ENCODE assay signal across 11 mouse cellular contexts in the genomic region with DNA sequence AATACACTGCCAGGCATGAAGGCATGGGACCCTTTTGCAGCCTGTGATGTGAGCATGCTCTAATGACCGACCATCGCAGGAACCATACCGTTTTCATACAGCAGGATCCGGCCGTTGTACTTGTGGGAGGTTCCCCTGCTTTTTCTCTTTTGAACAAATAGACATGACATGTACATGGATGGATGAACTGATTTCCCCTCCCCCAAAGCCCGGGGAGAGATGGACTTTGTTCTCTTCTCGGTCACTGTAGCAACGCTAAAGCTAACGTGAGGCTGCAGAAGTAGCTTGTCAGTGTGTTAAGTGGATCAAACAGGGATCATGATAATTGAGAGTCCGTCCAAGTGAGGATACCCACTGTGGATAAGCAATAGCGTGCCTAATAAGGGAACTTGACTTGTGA.
DNase-seq lines count a peak whose midpoint lies in the region; ATAC-seq and TF ChIP-seq lines count a peak whose summit lies in the region.
"Had no signal": no experiment of that assay in that cellular context is flagged by ENCODE, and none has a peak within 500 bp of the region (broad histone marks: within the 10 kb centered on the region; RNA-seq: fewer than 3 reads in every experiment).

No protein-coding gene starts in this region.

- no peaks in the 10 kb centered on the region for H3K36me3 ChIP-seq in forebrain, embryonic 13.5 days (ENCODE audit: poor library complexity, severe bottlenecking)
- no peaks in the 10 kb centered on the region for H3K36me3 ChIP-seq in forebrain, embryonic 14.5 days (ENCODE audit: control insufficient read depth, insufficient read depth, low read length)
- H3K36me3 ChIP-seq in neural tube, embryonic 13.5 days, result no peaks in the 10 kb centered on the region
- H3K36me3 ChIP-seq in liver, postnatal 0 days (replicated peaks; ENCODE audit: insufficient read depth, low read length), result no peaks in the 10 kb centered on the region
- no peaks in the 10 kb centered on the region for H3K36me3 ChIP-seq in thymus, adult 2 months (ENCODE audit: control insufficient read depth, insufficient read depth, low read length)

- peak overlapping the region; percentile 19; the same call in 1 of the 2 replicates for H3K27ac ChIP-seq in forebrain, embryonic 13.5 days
- no peak overlapping the region for H3K27ac ChIP-seq in forebrain, embryonic 14.5 days (ENCODE audit: low read depth, low read length)
- no peak overlapping the region for H3K27ac ChIP-seq in neural tube, embryonic 13.5 days (replicated peaks)
- peak overlapping the region; percentile 57 for H3K27ac ChIP-seq in liver, postnatal 0 days (ENCODE audit: low read depth)
- no peak overlapping the region for H3K27ac ChIP-seq in thymus, adult 2 months (ENCODE audit: control insufficient read depth, insufficient read depth, low read length)
- H3K27ac ChIP-seq: limb, embryonic 15.5 days had no signal

- no peak overlapping the region for H3K4me3 ChIP-seq in forebrain, embryonic 13.5 days
- H3K4me3 ChIP-seq in forebrain, embryonic 14.5 days (ENCODE audit: low read depth, low read length), result no peak overlapping the region
- H3K4me3 ChIP-seq in neural tube, embryonic 13.5 days, result no peak overlapping the region
- H3K4me3 ChIP-seq in liver, postnatal 0 days (ENCODE audit: low read depth, low read length), result no peak overlapping the region
- no peak overlapping the region for H3K4me3 ChIP-seq in thymus, adult 2 months (ENCODE audit: control insufficient read depth, insufficient read depth, low read length)
- H3K4me3 ChIP-seq: limb, embryonic 15.5 days; megakaryocyte, embryonic 14.5 days had no signal

- WGBS in forebrain, embryonic 13.5 days, result 49% methylated on average over 11 of the region's 11 CpGs
- 58% methylated on average over 11 of the region's 11 CpGs for WGBS in forebrain, embryonic 14.5 days
- 43% methylated on average over 11 of the region's 11 CpGs for WGBS in neural tube, embryonic 13.5 days
- WGBS in liver, postnatal 0 days (ENCODE audit: insufficient replicate concordance), result 64% methylated on average over 11 of the region's 11 CpGs
- WGBS in thymus, adult 2 months, result 95% methylated on average over 11 of the region's 11 CpGs

- peaks cover 10% of the 10 kb centered on the region for H3K27me3 ChIP-seq in forebrain, embryonic 13.5 days
- H3K27me3 ChIP-seq in forebrain, embryonic 14.5 days (replicated peaks; ENCODE audit: control insufficient read depth, insufficient read depth, low read length), result no peaks in the 10 kb centered on the region
- H3K27me3 ChIP-seq in neural tube, embryonic 13.5 days, result 0 out of 2 replicates have a peak, but pooled peaks cover 6% of the 10 kb centered on the region
- no peaks in the 10 kb centered on the region for H3K27me3 ChIP-seq in liver, postnatal 0 days (ENCODE audit: insufficient read depth, low read length)
- no peaks in the 10 kb centered on the region for H3K27me3 ChIP-seq in thymus, adult 2 months (ENCODE audit: control insufficient read depth, insufficient read depth, low read length)
- H3K27me3 ChIP-seq: limb, embryonic 15.5 days; megakaryocyte, embryonic 14.5 days had no signal

- 0 out of 2 replicates have a peak, but pooled peaks have one; percentile 10 for ATAC-seq in forebrain, embryonic 13.5 days
- no peak for ATAC-seq in forebrain, embryonic 14.5 days
- no peak for ATAC-seq in neural tube, embryonic 13.5 days (ENCODE audit: low read depth)
- peak; percentile 22; the same call in 1 of the 2 replicates for ATAC-seq in liver, postnatal 0 days

- no peak for TF ChIP-seq POLR2A in thymus, adult 2 months (IDR thresholded peaks at IDR 0.05; ENCODE audit: control insufficient read depth, extremely low read depth, insufficient read depth, low read length, poor library complexity)

- H3K9ac ChIP-seq in forebrain, embryonic 13.5 days, result no peak overlapping the region
- no peak overlapping the region for H3K9ac ChIP-seq in forebrain, embryonic 14.5 days (ENCODE audit: low read length)
- 0 out of 2 replicates have a peak overlapping the region, but pooled peaks have one; percentile 17 for H3K9ac ChIP-seq in neural tube, embryonic 13.5 days
- no peak overlapping the region for H3K9ac ChIP-seq in liver, postnatal 0 days (replicated peaks)
- H3K9ac ChIP-seq: limb, embryonic 15.5 days had no signal

- H3K4me2 ChIP-seq in forebrain, embryonic 13.5 days, result no peak overlapping the region
- no peak overlapping the region for H3K4me2 ChIP-seq in forebrain, embryonic 14.5 days (ENCODE audit: low read length)
- no peak overlapping the region for H3K4me2 ChIP-seq in neural tube, embryonic 13.5 days
- no peak overlapping the region for H3K4me2 ChIP-seq in liver, postnatal 0 days (ENCODE audit: low read depth, low read length)
- H3K4me2 ChIP-seq: limb, embryonic 15.5 days had no signal

- peaks cover 28% of the 10 kb centered on the region for H3K4me1 ChIP-seq in forebrain, embryonic 13.5 days
- peaks cover 14% of the 10 kb centered on the region for H3K4me1 ChIP-seq in forebrain, embryonic 14.5 days (ENCODE audit: control insufficient read depth, insufficient read depth, low read length)
- H3K4me1 ChIP-seq in neural tube, embryonic 13.5 days (replicated peaks), result peaks cover 21% of the 10 kb centered on the region
- peaks cover 8% of the 10 kb centered on the region; the same call in 1 of the 2 replicates for H3K4me1 ChIP-seq in liver, postnatal 0 days (ENCODE audit: insufficient read depth)
- no peaks in the 10 kb centered on the region for H3K4me1 ChIP-seq in thymus, adult 2 months (replicated peaks; ENCODE audit: control insufficient read depth, insufficient read depth, low read length)

- no peaks in the 10 kb centered on the region for H3K9me3 ChIP-seq in forebrain, embryonic 13.5 days (replicated peaks)
- no peaks in the 10 kb centered on the region for H3K9me3 ChIP-seq in forebrain, embryonic 14.5 days (replicated peaks; ENCODE audit: control insufficient read depth, low read length)
- no peaks in the 10 kb centered on the region for H3K9me3 ChIP-seq in neural tube, embryonic 13.5 days
- H3K9me3 ChIP-seq in liver, postnatal 0 days (ENCODE audit: low read length), result no peaks in the 10 kb centered on the region
- H3K9me3 ChIP-seq: limb, embryonic 15.5 days; megakaryocyte, embryonic 14.5 days had no signal

- TF ChIP-seq CTCF in liver, postnatal 0 days (IDR thresholded peaks at IDR 0.05; ENCODE audit: low read depth), result no peak
- TF ChIP-seq CTCF in thymus, adult 2 months (IDR thresholded peaks at IDR 0.05; ENCODE audit: borderline replicate concordance, control insufficient read depth, extremely low read depth, insufficient read depth, low read length, poor library complexity), result no peak

- no peak for TF ChIP-seq EP300 in liver, postnatal 0 days (IDR thresholded peaks at IDR 0.05; ENCODE audit: low read depth)

- DNase-seq in forebrain, embryonic 14.5 days (ENCODE audit: low spot score), result no peak
- no peak for DNase-seq in neural tube, embryonic 10.5 days (ENCODE audit: extremely low spot score, low spot score)
- DNase-seq in liver, postnatal 0 days, result peak; percentile 40
- DNase-seq in thymus, adult 2 months, result no peak
- no peak for DNase-seq in frontal cortex, postnatal 10 days (ENCODE audit: low spot score in 2 of 2)
- no peak for DNase-seq in spleen, postnatal 36 days (ENCODE audit: low spot score in 2 of 2)
- DNase-seq: gastrocnemius, postnatal 14 days had no signal

Comparison
In these comparisons a context has a peak if more than half of its experiments do, and no peak if none do; other contexts are left out.
1. ATAC-seq: peak in forebrain, embryonic 13.5 days (single experiment) and liver, postnatal 0 days (single experiment); none in forebrain, embryonic 14.5 days (single experiment) and neural tube, embryonic 13.5 days (single experiment).
2. H3K27ac ChIP-seq: peak in forebrain, embryonic 13.5 days (single experiment) and liver, postnatal 0 days (single experiment); none in forebrain, embryonic 14.5 days (single experiment), neural tube, embryonic 13.5 days (single experiment) and thymus, adult 2 months (single experiment).